7 mouse cellular contexts compared by ENCODE assay signal in genomic region chr9:91365664-91366063, GRCm38 (mm10). TPM values are rescaled to one million over a fixed set of nuclear protein-coding genes. Genes with fewer than 3 reads are reported as not detected.
DNase-seq lines count a peak whose midpoint lies in the region; ATAC-seq lines count a peak whose summit lies in the region.

TSS of gene Zic1 (minus strand) at chr9:91365810.

- H3K27me3 ChIP-seq in lung, embryonic 15.5 days = peaks cover 96% of the 10 kb centered on the region
- peaks cover 13% of the 10 kb centered on the region for H3K27me3 ChIP-seq in hindbrain, embryonic 16.5 days (replicated peaks; ENCODE audit: control insufficient read depth, insufficient read depth, low read length)
- peaks cover 54% of the 10 kb centered on the region for H3K27me3 ChIP-seq in midbrain, embryonic 14.5 days (ENCODE audit: control insufficient read depth, insufficient read depth, low read length)

- H3K36me3 ChIP-seq in lung, embryonic 15.5 days = no peaks in the 10 kb centered on the region
- H3K36me3 ChIP-seq in hindbrain, embryonic 16.5 days (ENCODE audit: control insufficient read depth, insufficient read depth, low read length) = no peaks in the 10 kb centered on the region
- H3K36me3 ChIP-seq in midbrain, embryonic 14.5 days (ENCODE audit: control insufficient read depth, insufficient read depth, low read length) = no peaks in the 10 kb centered on the region

- WGBS in lung, embryonic 15.5 days = 1% methylated on average over 30 of the region's 33 CpGs
- 1% methylated on average over 23 of the region's 33 CpGs for WGBS in hindbrain, embryonic 16.5 days
- under 1% methylated on average over 33 of the region's 33 CpGs for WGBS in midbrain, embryonic 14.5 days

- no peak within 1 kb of the TSS for H3K27ac ChIP-seq in lung, embryonic 15.5 days
- H3K27ac ChIP-seq in hindbrain, embryonic 16.5 days (ENCODE audit: low read depth, low read length) = peak within 1 kb of the TSS; percentile 94
- H3K27ac ChIP-seq in midbrain, embryonic 14.5 days (replicated peaks; ENCODE audit: low read depth, low read length) = peak within 1 kb of the TSS; percentile 90

- peak within 1 kb of the TSS; percentile 24 for H3K4me3 ChIP-seq in lung, embryonic 15.5 days
- H3K4me3 ChIP-seq in hindbrain, embryonic 16.5 days (ENCODE audit: low read length) = peak within 1 kb of the TSS; percentile 62
- peak within 1 kb of the TSS; percentile 54 for H3K4me3 ChIP-seq in midbrain, embryonic 14.5 days (replicated peaks; ENCODE audit: low read depth, low read length)

- H3K9ac ChIP-seq in lung, embryonic 15.5 days = no peak within 1 kb of the TSS
- H3K9ac ChIP-seq in hindbrain, embryonic 16.5 days (ENCODE audit: low read depth, low read length) = peak within 1 kb of the TSS; percentile 80
- H3K9ac ChIP-seq in midbrain, embryonic 14.5 days (replicated peaks; ENCODE audit: low read length) = peak within 1 kb of the TSS; percentile 81

- H3K4me2 ChIP-seq in lung, embryonic 15.5 days = peak within 1 kb of the TSS; percentile 39
- H3K4me2 ChIP-seq in hindbrain, embryonic 16.5 days (ENCODE audit: low read length) = peak within 1 kb of the TSS; percentile 49
- peak within 1 kb of the TSS; percentile 49 for H3K4me2 ChIP-seq in midbrain, embryonic 14.5 days (ENCODE audit: low read length)

- H3K9me3 ChIP-seq in lung, embryonic 15.5 days = no peaks in the 10 kb centered on the region
- H3K9me3 ChIP-seq in hindbrain, embryonic 16.5 days (ENCODE audit: control insufficient read depth, low read length) = no peaks in the 10 kb centered on the region
- H3K9me3 ChIP-seq in midbrain, embryonic 14.5 days (ENCODE audit: control insufficient read depth, low read length) = no peaks in the 10 kb centered on the region

- no peak for ATAC-seq in lung, embryonic 15.5 days (ENCODE audit: borderline replicate concordance, extremely low read depth, low FRiP score, low TSS enrichment)
- peak; percentile 92 for ATAC-seq in hindbrain, embryonic 16.5 days
- peak; percentile 81 for ATAC-seq in midbrain, embryonic 14.5 days (ENCODE audit: low FRiP score, low TSS enrichment)

- no peak for DNase-seq in lung, postnatal 36 days
- peak; percentile 65 to 89 for DNase-seq in cerebellum, postnatal 4 days (ENCODE audit: low spot score in 2 of 2)
- DNase-seq in midbrain, embryonic 14.5 days = peak; percentile 90
- no peak for DNase-seq in spleen, postnatal 36 days (ENCODE audit: low spot score in 2 of 2)
- no peak for DNase-seq in c-Kit-positive CD71-positive TER-119-positive erythroid progenitor cells, embryonic 14.5 days (ENCODE audit: low spot score)

- H3K4me1 ChIP-seq in lung, embryonic 15.5 days = peaks cover 23% of the 10 kb centered on the region
- no peaks in the 10 kb centered on the region for H3K4me1 ChIP-seq in hindbrain, embryonic 16.5 days (ENCODE audit: control insufficient read depth, insufficient read depth, low read depth, low read length)
- H3K4me1 ChIP-seq in midbrain, embryonic 14.5 days (ENCODE audit: control insufficient read depth, insufficient read depth, low read length) = no peaks in the 10 kb centered on the region

RNA-seq across cellular contexts. Expression of gene Zic1, which starts in this region (rescaled TPM):
- 0.04 and 0.09 TPM in 2 replicates for polyA plus RNA-seq in lung, embryonic 15.5 days (2015; fragmentation: Nextera tagmentation; extraction: Ambion mirVana)
- 11.4 and 14.6 TPM in 2 replicates for polyA plus RNA-seq in hindbrain, embryonic 16.5 days (2015; fragmentation: Nextera tagmentation; extraction: Ambion mirVana)
- polyA plus RNA-seq in midbrain, embryonic 14.5 days (2014; fragmentation: Nextera tagmentation; extraction: Ambion mirVana) = 17.8 and 18.5 TPM in 2 replicates

Comparison
In these comparisons a context has a peak if more than half of its experiments do, and no peak if none do; other contexts are left out.
1. RNA of gene Zic1 (polyA plus RNA-seq): 17.8 to 18.5 TPM in midbrain, embryonic 14.5 days and 11.4 to 14.6 TPM in hindbrain, embryonic 16.5 days; 0.04 to 0.09 TPM in lung, embryonic 15.5 days; every median in the first group is over 10 times any median in the second.
2. DNase-seq: peak in cerebellum, postnatal 4 days (2 of 2) and midbrain, embryonic 14.5 days (single experiment); none in lung, postnatal 36 days (single experiment), spleen, postnatal 36 days (0 of 2) and c-Kit-positive CD71-positive TER-119-positive erythroid progenitor cells, embryonic 14.5 days (single experiment).
3. Peak in every context shown above with its lines, with median percentiles within 50 percentile points of each other: H3K4me2 ChIP-seq and H3K4me3 ChIP-seq.